Mouse (Mus musculus) hindbrain, embryonic 14.5 days (tissue): ENCODE data around the gene Dhrs3. TPM values are rescaled to one million over a fixed set of nuclear protein-coding genes. Genes with fewer than 3 reads are reported as not detected.

Experiments
- ATAC-seq: fragments of 200-750 bp; cut with Nextera tagmentation; 2 replicates; pipeline ENCODE4 v1.8.0; 2017; ENCODE audit warnings: moderate number of reproducible peaks, mild to moderate bottlenecking, moderate TSS enrichment, moderate library complexity; ENCODE audit not compliant: low FRiP score
- DNase-seq: peaks from one replicate; pipeline ENCODE4 v3.0.0-alpha.2; 2015; ENCODE audit warnings: low spot score
- H3K27ac ChIP-seq: fragments of 300-500 bp; sonication (generic); 2 replicates; pipeline ENCODE4 v1.5.1; 2014; ENCODE audit warnings: mild to moderate bottlenecking, moderate library complexity
- H3K27me3 ChIP-seq: fragments of 300-500 bp; sonication (generic); 2 replicates; pipeline ENCODE4 v1.6.1; 2014; ENCODE audit warnings: mild to moderate bottlenecking, low read length, mixed read lengths; ENCODE audit not compliant: control insufficient read depth, insufficient read depth
- H3K36me3 ChIP-seq: fragments of 300-500 bp; sonication (generic); replicated peaks from 2 replicates; pipeline ENCODE4 v1.6.1; 2014; ENCODE audit not compliant: control insufficient read depth, insufficient read depth
- H3K4me1 ChIP-seq: fragments of 300-500 bp; sonication (generic); replicated peaks from 2 replicates; pipeline ENCODE4 v1.6.1; 2014; ENCODE audit warnings: antibody characterized with exemption, low read length, mixed read lengths; ENCODE audit not compliant: control insufficient read depth, insufficient read depth
- H3K4me2 ChIP-seq: fragments of 300-500 bp; sonication (generic); replicated peaks from 2 replicates; pipeline ENCODE4 v1.6.1; 2014; ENCODE audit warnings: mild to moderate bottlenecking, moderate library complexity
- H3K4me3 ChIP-seq: fragments of 300-500 bp; sonication (generic); replicated peaks from 2 replicates; pipeline ENCODE4 v1.5.1; 2014; ENCODE audit warnings: mild to moderate bottlenecking, low read length
- H3K9ac ChIP-seq: fragments of 300-500 bp; sonication (generic); 2 replicates; pipeline ENCODE4 v1.6.1; 2014
- H3K9me3 ChIP-seq: fragments of 300-500 bp; sonication (generic); 2 replicates; pipeline ENCODE4 v1.6.1; 2016; ENCODE audit warnings: low read length; ENCODE audit not compliant: control insufficient read depth
- WGBS: fragments of 180-500 bp; shearing (Covaris S2); extraction: QIAGEN DNeasy Blood & Tissue Kit; methylation state at CpG from one replicate; pipeline ENCODE4 v1.1.7; 2014; 5-methylcytosine and 5-hydroxymethylcytosine counted together
- polyA plus RNA-seq: library from polyadenylated mRNA; unstranded; fragments of >200 nt; fragmentation: Nextera tagmentation; extraction: Ambion mirVana; gene quantifications from 2 replicates; pipeline ENCODE4 v1.2.1, GENCODE M21; 2014

Dhrs3 gene
- polyA plus RNA-seq, 1 experiment from 2014 or later, result 41.5 TPM

DNA sequence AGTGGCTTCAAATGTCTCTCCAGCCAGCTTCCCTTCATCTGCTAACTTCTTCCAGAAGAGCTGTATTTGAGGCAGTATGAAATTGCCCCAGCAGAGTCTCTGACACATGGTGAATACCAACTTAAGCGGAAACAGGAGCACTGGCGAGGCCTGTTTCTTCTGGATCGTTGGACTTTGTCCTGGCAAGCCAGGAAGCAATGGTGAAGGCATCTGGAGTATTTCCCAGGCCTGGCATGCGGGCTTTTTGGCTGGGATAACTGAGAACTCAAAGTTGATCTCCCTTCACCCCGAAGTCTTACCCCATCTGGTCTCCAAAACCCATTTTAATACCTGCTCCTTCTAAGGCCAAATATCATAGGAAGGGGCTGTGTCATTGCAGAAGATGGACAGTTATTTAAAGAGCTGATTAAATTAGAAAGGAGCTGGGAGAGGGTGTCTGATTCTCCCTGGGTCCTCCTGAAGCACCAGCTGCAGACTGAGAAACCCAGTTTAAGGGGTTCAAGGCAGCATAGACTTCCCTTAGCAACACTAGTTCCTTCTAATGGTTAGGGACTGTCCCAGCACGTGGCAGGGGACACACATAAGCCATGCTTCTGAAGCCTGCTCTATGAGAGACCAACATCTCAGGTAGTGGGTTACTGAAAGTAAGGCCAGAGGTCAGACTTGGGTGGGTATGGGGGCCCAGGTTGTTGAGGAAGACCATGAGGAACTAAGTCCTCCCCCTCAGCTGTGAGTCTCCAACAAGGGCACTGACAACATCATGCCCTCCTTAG lies 80.5 kb downstream of the Dhrs3 start:
- H3K4me3 ChIP-seq, result no peak overlapping the region
- H3K9ac ChIP-seq, result no peak overlapping the region
- H3K36me3 ChIP-seq, result peaks cover 13% of the 10 kb centered on the region
- no peaks in the 10 kb centered on the region for H3K27me3 ChIP-seq
- DNase-seq (no peak), ATAC-seq (no peak)
- no peaks in the 10 kb centered on the region for H3K9me3 ChIP-seq
- WGBS, result 74% methylated on average over 6 of the region's 6 CpGs
- H3K27ac ChIP-seq, result no peak overlapping the region
- H3K4me1 ChIP-seq, result no peaks in the 10 kb centered on the region
- no peak overlapping the region for H3K4me2 ChIP-seq

DNA sequence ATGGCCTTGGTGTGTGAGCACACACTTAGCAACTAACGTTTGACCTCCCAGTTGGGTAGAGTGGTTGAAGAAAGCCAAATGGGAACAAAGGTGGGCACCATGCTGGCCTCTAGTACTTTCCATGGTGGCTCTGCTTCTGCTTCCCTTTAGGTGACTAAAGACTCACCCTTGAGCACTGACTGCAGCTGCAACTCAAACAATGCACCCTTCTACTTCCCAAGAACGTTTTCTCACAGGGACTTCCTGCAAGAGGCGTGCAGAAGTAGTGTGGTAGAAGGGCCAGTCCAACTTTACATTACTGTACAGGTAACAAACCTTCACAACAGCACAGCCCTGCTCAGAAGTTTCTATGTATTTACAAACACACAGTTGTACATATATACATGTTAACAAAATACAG lies 81.8 kb downstream of the Dhrs3 start:
- no peak for ATAC-seq
- Histone ChIP-seq H3K9ac (no peak overlapping the region), H3K27me3 (no peaks in the 10 kb centered on the region), H3K4me2 (no peak overlapping the region), H3K27ac (no peak overlapping the region), H3K9me3 (no peaks in the 10 kb centered on the region), H3K4me3 (no peak overlapping the region), H3K36me3 (peaks cover 11% of the 10 kb centered on the region), H3K4me1 (no peaks in the 10 kb centered on the region)
- DNase-seq, result no peak
- WGBS, result 88% methylated on average over 3 of the region's 3 CpGs

DNA sequence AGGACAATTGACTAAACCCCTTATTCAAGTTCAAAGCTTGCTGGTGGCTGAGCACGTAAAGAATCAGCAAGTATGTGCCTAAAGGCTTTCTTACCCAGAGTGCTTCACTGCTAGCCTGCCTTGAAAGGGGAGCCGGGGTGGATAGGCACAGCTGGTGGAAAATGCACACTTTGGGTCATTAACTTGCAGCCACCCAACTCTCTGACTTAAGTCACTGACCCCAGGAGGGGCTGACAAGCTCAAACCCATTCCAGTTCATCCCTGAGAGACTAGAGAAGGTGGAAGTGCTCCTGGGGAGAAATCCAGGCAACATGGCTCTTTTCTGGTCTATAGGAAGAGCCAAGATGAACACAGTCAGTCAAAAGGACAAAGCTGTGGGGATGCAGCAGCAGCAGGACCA lies 82.9 kb downstream of the Dhrs3 start:
- H3K9me3 ChIP-seq, result no peaks in the 10 kb centered on the region
- H3K9ac ChIP-seq, result no peak overlapping the region
- H3K27me3 ChIP-seq, result no peaks in the 10 kb centered on the region
- no peak overlapping the region for H3K4me2 ChIP-seq
- no peak for DNase-seq
- ATAC-seq, result no peak
- H3K27ac ChIP-seq, result no peak overlapping the region
- H3K36me3 ChIP-seq, result peaks cover 5% of the 10 kb centered on the region
- WGBS, result 41% methylated on average over 2 of the region's 2 CpGs
- no peaks in the 10 kb centered on the region for H3K4me1 ChIP-seq
- no peak overlapping the region for H3K4me3 ChIP-seq

DNA sequence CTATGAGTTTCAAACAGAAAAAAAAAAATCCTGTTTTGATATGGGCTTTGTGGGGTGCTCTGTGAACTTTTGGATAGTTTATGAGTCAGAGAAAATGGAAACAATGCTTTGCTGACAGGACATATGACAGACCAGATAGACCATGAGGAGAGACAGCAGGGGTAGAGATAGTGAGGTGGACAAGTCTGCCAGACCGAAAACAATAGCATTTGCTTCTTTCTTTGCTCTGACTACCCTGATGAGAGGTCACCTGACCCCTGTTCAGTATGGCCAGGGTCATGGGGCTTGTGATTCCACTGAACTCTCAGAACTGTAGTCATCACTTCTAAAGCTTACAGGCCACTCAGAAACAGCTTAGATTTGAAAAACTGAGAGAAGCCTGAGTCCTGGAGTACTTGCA lies 84.4 kb downstream of the Dhrs3 start:
- no peaks in the 10 kb centered on the region for H3K9me3 ChIP-seq
- no peaks in the 10 kb centered on the region for H3K4me1 ChIP-seq
- no peak overlapping the region for H3K9ac ChIP-seq
- H3K27me3 ChIP-seq, result no peaks in the 10 kb centered on the region
- DNase-seq (no peak), ATAC-seq (no peak)
- no peak overlapping the region for H3K4me2 ChIP-seq
- H3K27ac ChIP-seq, result no peak overlapping the region
- H3K4me3 ChIP-seq, result no peak overlapping the region
- peaks cover 5% of the 10 kb centered on the region for H3K36me3 ChIP-seq
- 68% methylated on average over 1 of the region's 1 CpGs for WGBS

Other genes with a start within 250 kb of the Dhrs3 start
- gene Gm436, start 206.5 kb upstream of the Dhrs3 start, polyA plus RNA-seq, result not detected in 2 replicates
- gene Gm13178, start 171.4 kb upstream of the Dhrs3 start, polyA plus RNA-seq, result not detected in 2 replicates
- gene Gm438, start 106.2 kb upstream of the Dhrs3 start, polyA plus RNA-seq, result not detected in 2 replicates